Mouse (Mus musculus) liver, postnatal 0 days (tissue): ENCODE measurements around the gene Anxa5. TPM values are rescaled to one million over a fixed set of nuclear protein-coding genes. Genes with fewer than 3 reads are reported as not detected.

Source experiments
- ATAC-seq: fragments of 200-750 bp; cut with Nextera tagmentation; 2 replicates; pipeline ENCODE4 v1.8.0; 2017; ENCODE audit warnings: mild to moderate bottlenecking, moderate library complexity
- DNase-seq: peaks from one replicate; pipeline ENCODE4 v3.0.0-alpha.2; 2016
- H3K27ac ChIP-seq: fragments of 300-500 bp; sonication (generic); 2 replicates; pipeline ENCODE4 v1.5.1; 2014; ENCODE audit warnings: antibody characterized with exemption, moderate library complexity, mild to moderate bottlenecking, low read depth
- H3K27me3 ChIP-seq: fragments of 300-500 bp; sonication (generic); 2 replicates; pipeline ENCODE4 v1.6.1; 2014; ENCODE audit warnings: low read length, control low read depth, mixed read lengths; ENCODE audit not compliant: insufficient read depth
- H3K36me3 ChIP-seq: fragments of 300-500 bp; sonication (generic); replicated peaks from 2 replicates; pipeline ENCODE4 v1.6.1; 2014; ENCODE audit warnings: mild to moderate bottlenecking, control low read depth, low read length, moderate library complexity, mixed read lengths; ENCODE audit not compliant: insufficient read depth
- H3K4me1 ChIP-seq: fragments of 300-500 bp; sonication (generic); 2 replicates; pipeline ENCODE4 v1.6.1; 2014; ENCODE audit warnings: antibody characterized with exemption, mild to moderate bottlenecking, control low read depth; ENCODE audit not compliant: insufficient read depth
- H3K4me2 ChIP-seq: fragments of 300-500 bp; sonication (generic); 2 replicates; pipeline ENCODE4 v1.6.1; 2014; ENCODE audit warnings: low read depth, mild to moderate bottlenecking, low read length, moderate library complexity, mixed read lengths
- H3K4me3 ChIP-seq: fragments of 300-500 bp; sonication (generic); 2 replicates; pipeline ENCODE4 v1.5.1; 2014; ENCODE audit warnings: low read depth, low read length
- H3K9ac ChIP-seq: fragments of 300-500 bp; sonication (generic); replicated peaks from 2 replicates; pipeline ENCODE4 v1.6.1; 2014; ENCODE audit warnings: mild to moderate bottlenecking, moderate library complexity
- H3K9me3 ChIP-seq: fragments of 300-500 bp; sonication (generic); 2 replicates; pipeline ENCODE4 v1.6.1; 2016; ENCODE audit warnings: mild to moderate bottlenecking, control low read depth, low read length, mixed read lengths
- CTCF ChIP-seq: sonication (generic); IDR thresholded peaks from 2 replicates; pipeline ENCODE4 v1.5.1; 2016; ENCODE audit warnings: antibody characterized with exemption, low read depth
- EP300 ChIP-seq: IDR thresholded peaks from 2 replicates; pipeline ENCODE4 v1.6.1; 2016; ENCODE audit warnings: antibody characterized with exemption, low read depth, mild to moderate bottlenecking
- WGBS: fragments of 180-500 bp; shearing (Covaris S2); extraction: QIAGEN DNeasy Blood & Tissue Kit; methylation state at CpG from one replicate; pipeline ENCODE4 v1.1.7; 2014; ENCODE audit not compliant: insufficient replicate concordance; 5-methylcytosine and 5-hydroxymethylcytosine counted together
- polyA plus RNA-seq: library from polyadenylated mRNA; unstranded; fragments of >200 nt; fragmentation: Nextera tagmentation; extraction: Ambion mirVana; gene quantifications from 2 replicates; pipeline ENCODE4 v1.2.1, GENCODE M21; 2015

Anxa5 gene
- polyA plus RNA-seq, 1 experiment from 2014 or later: 59.1 TPM

- no peak overlapping the region for H3K9ac ChIP-seq
- no peak overlapping the region for H3K4me3 ChIP-seq
- H3K4me1 ChIP-seq: no peaks in the 10 kb centered on the region
- H3K27ac ChIP-seq: no peak overlapping the region
- H3K27me3 ChIP-seq: no peaks in the 10 kb centered on the region
- no peaks in the 10 kb centered on the region for H3K36me3 ChIP-seq
- 60% methylated on average over 10 of the region's 10 CpGs for WGBS
- TF ChIP-seq CTCF: no peak
- TF ChIP-seq EP300: no peak
- H3K9me3 ChIP-seq: no peaks in the 10 kb centered on the region
- H3K4me2 ChIP-seq: no peak overlapping the region
- DNase-seq (no peak), ATAC-seq (no peak)
Observed at GRCm38 (mm10) chr3:36505809-36506735, 30.4 kb upstream of the Anxa5 start.

GRCm38 (mm10) chr3:36505306-36505705 lies 29.6 kb upstream of the Anxa5 start:
- TF ChIP-seq CTCF (no peak), EP300 (no peak)
- WGBS: 79% methylated on average over 8 of the region's 8 CpGs
- Histone ChIP-seq H3K4me1 (no peaks in the 10 kb centered on the region), H3K27me3 (no peaks in the 10 kb centered on the region), H3K4me2 (no peak overlapping the region), H3K4me3 (no peak overlapping the region), H3K9ac (no peak overlapping the region), H3K9me3 (no peaks in the 10 kb centered on the region), H3K36me3 (no peaks in the 10 kb centered on the region), H3K27ac (no peak overlapping the region)
- DNase-seq: no peak
- ATAC-seq: no peak

GRCm38 (mm10) chr3:36501546-36501945 lies 25.9 kb upstream of the Anxa5 start:
- Histone ChIP-seq H3K4me1 (no peaks in the 10 kb centered on the region), H3K27ac (no peak overlapping the region), H3K9me3 (no peaks in the 10 kb centered on the region), H3K9ac (no peak overlapping the region), H3K4me2 (no peak overlapping the region), H3K27me3 (no peaks in the 10 kb centered on the region), H3K4me3 (no peak overlapping the region), H3K36me3 (no peaks in the 10 kb centered on the region)
- TF ChIP-seq EP300: no peak
- 60% methylated on average over 7 of the region's 7 CpGs for WGBS
- no peak for DNase-seq
- no peak for ATAC-seq

GRCm38 (mm10) chr3:36500976-36501375 lies 25.3 kb upstream of the Anxa5 start:
- ATAC-seq (no peak), DNase-seq (no peak)
- Histone ChIP-seq H3K9ac (no peak overlapping the region), H3K27me3 (no peaks in the 10 kb centered on the region), H3K27ac (no peak overlapping the region), H3K9me3 (no peaks in the 10 kb centered on the region), H3K4me3 (no peak overlapping the region), H3K4me2 (no peak overlapping the region), H3K4me1 (no peaks in the 10 kb centered on the region), H3K36me3 (no peaks in the 10 kb centered on the region)
- WGBS: 75% methylated on average over 8 of the region's 8 CpGs
- TF ChIP-seq EP300 (no peak), CTCF (no peak)

GRCm38 (mm10) chr3:36499418-36499817 lies 23.7 kb upstream of the Anxa5 start:
- 87% methylated on average over 7 of the region's 7 CpGs for WGBS
- no peak for ATAC-seq

GRCm38 (mm10) chr3:36498224-36498623 lies 22.5 kb upstream of the Anxa5 start:
- no peak overlapping the region for H3K9ac ChIP-seq
- H3K4me3 ChIP-seq: no peak overlapping the region
- H3K9me3 ChIP-seq: no peaks in the 10 kb centered on the region
- ATAC-seq (no peak), DNase-seq (no peak)
- H3K4me1 ChIP-seq: no peaks in the 10 kb centered on the region
- H3K36me3 ChIP-seq: no peaks in the 10 kb centered on the region
- no peak overlapping the region for H3K4me2 ChIP-seq
- H3K27ac ChIP-seq: no peak overlapping the region
- TF ChIP-seq EP300 (no peak), CTCF (no peak)
- 81% methylated on average over 6 of the region's 6 CpGs for WGBS
- H3K27me3 ChIP-seq: no peaks in the 10 kb centered on the region

More at GRCm38 (mm10) chr3:36499418-36499817, 23.7 kb upstream of the Anxa5 start:
- TF ChIP-seq EP300 (no peak), CTCF (no peak)
- no peak overlapping the region for H3K4me2 ChIP-seq
- no peak overlapping the region for H3K9ac ChIP-seq
- no peak for DNase-seq
- no peaks in the 10 kb centered on the region for H3K4me1 ChIP-seq
- no peaks in the 10 kb centered on the region for H3K36me3 ChIP-seq
- H3K9me3 ChIP-seq: no peaks in the 10 kb centered on the region
- no peaks in the 10 kb centered on the region for H3K27me3 ChIP-seq
- H3K27ac ChIP-seq: no peak overlapping the region
- H3K4me3 ChIP-seq: no peak overlapping the region
